Mouse (Mus musculus) testis, postnatal 14 days (tissue): ENCODE results near the gene AL732309.1.

Experiments
- DNase-seq: peaks from one replicate; pipeline ENCODE4 v3.0.0; 2021; ENCODE audit warnings: low spot score

Gene AL732309.1

DNA sequence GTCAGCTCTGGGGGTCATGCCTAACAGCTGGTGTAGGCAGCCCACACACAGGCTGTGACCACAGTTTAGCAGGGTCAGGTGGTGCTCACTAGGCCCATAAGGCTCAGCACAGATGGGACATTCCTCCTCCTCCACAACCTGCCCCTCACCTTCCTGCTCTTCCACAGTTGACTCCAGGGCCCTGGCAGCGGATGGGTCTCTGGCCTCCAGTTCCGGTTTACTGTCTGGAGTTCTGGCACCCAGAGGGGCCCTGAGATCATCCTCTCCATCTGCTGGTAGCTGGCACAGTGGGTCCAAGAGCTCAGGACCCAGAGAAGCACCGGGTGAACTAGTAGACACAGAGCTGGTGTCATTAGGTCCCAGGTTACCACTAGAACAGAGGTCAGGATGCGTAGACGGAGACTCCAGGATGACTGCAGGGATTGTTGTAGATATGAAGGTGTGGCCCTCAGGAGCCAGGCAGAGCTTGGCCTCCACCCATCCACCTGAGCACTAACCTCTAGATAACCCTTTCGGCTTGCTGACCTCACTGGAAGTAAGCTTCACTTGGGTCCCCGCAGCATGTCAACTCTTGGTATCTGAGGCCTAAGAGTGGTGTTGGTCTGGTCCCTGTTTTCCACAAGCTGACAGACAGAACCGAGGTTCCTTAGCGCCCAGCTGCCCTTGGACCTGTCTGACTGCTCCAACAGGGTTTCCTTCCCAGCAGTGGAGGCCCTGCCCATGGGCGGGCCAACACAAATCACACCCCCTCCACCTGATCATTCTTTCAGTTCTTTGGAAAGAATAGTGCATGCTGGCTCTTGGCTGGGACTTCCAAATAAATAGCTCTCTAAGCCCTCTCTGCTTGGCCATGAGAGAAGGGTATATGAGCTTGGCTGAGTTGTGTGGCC is at the start of gene AL732309.1:
Gene AL732309.1 (minus strand): TSS at position 681 of the 890 bp plus-strand sequence.
- no peak for DNase-seq

DNA sequence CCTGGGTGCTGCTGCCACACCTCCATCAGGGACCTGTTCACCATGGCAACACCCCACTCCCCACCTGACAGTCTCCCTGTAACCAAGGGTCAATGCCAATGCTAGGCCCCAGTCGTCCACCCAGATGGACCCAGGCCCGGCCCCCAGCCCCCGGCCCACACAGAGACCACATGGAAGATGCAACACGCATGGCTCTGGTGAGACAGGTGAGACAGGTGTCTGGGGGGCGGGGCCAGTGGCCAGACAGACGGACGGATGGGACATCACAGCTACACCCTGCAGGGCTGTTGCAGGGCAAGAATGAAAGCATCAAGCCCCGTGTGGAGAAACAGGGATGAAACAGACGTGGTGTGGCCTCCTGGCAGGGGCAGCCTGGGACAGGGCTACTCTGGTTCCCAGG is 47.0 kb upstream of the AL732309.1 start:
- no peak for DNase-seq

DNA sequence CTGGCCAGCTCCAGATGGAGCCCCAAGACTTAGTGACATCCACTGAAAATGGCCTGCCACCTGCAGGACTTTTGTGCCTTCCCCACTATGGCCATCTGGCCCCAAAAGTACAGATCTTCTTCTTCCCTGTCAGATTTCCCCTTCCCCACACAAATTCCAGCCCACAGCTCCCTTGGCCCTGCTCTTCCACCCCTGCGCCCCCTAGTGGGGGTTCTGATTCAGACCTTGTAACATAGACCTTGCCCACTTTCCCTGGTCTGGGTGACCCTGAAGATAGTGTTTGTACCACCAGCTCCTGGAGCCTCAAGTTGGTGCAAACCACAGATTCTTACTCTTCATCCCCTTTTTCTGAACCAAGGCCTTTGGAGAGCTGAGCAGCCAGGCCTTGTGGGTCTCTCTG is 46.2 kb upstream of the AL732309.1 start:
- peak; percentile 60 for DNase-seq

DNA sequence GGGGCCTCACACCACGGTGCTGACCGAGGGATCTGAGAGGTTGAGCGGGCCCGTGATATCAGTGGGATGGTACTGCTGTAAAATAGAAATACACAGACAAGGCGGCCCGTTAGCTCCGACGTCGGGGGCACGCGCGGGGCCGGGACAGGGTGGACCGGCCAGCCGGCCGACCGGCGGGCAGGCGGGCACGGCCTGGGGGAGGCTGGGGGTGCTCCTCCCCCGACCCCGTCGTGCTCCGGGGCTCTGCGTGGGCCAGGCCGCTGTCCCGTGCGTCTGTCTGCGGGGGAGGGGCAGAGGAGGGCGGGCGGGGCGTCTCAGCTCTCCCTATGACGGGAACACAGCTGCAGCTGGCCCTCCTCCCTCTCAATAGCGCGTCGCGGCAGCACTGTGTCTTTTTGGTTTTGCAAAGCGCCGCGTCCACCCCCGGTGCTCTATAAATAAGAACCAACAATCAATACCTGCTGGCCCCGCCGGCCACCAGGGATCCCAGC is 45.4 kb upstream of the AL732309.1 start:
- no peak for DNase-seq

DNA sequence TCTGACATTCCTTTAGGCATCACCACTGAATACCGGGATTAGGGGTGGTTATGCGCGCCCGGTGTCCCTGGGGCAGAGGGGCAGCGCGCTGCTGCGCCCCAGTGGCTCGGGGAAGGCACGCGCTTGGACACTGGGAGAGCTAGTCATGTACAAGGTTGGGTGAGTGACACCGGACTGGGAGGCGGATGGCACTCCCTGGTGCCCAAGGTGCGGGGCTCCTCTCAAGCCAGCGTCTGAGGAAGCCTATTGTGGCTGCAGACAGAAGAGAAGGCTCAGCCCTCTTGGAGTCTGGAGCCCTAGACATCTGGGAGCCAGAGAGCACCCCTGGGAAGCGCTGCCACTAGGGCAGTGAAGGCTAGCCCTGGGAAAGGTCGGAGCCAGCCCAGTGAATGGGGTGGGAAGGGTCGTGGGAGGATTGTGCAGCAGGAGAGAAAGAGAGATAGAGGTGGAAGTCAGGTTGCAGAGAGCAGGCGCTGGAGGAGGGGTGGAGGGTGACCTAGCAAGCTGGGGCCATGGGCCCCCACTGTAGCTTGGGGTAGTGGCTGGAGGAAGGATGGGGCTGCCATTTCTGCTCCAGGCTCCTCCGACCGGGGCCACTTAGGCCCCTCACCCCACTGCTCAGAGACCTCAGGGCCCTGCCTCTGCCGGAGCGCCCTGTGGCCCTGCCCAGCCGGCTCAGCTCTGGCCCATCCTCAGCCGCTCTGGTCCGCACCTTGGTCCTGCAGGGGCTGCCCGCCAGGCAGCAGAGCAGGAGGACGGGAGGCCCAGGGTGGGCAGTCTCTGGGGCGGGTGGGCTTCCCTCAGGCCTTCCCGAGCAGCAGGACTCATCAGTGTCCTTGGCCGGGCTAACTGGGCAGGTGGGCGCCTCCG is 44.8 kb upstream of the AL732309.1 start:
- DNase-seq: no peak

DNA sequence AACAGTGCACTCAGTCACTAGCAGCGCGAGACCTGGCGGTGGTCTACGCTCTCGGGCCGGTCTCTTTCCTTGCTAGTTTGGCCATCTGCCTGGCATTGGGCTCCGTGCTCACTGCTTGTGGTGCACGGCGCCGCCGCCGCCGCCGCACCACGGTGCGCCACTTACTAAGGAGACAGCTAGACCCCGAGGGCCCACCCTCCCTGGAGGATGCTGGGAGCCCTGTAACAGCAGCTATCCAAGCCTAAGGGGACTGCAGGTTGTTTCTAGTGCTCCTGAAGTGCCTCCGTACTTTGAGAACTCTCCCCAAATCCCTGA is 44.1 kb upstream of the AL732309.1 start:
- DNase-seq: no peak

DNA sequence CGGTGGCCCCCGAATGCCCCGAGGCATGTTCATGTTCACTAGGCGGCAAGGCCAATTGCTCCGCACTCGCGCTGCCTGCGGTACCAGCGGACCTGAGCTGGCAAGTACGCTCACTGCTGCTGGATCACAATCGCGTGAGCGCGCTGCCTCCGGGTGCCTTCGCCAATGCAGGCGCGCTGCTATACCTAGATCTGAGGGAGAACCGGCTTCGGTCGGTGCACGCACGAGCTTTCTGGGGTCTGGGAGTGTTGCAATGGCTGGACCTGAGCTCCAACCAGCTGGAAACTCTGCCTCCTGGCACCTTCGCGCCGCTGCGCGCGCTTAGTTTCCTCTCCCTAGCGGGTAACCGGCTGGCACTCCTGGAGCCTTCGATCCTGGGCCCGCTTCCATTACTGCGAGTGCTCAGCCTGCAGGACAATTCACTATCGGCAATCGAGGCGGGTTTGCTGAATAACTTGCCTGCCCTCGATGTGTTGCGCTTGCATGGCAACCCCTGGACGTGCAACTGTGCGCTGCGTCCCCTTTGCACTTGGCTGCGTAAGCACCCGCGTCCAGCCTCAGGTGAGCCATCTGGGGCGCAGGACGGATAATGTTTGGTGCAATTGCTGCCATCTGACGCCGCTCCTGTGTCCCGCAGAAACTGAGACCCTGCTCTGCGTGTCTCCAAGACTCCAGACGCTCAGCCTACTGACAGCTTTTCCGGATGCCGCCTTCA is 43.6 kb upstream of the AL732309.1 start:
- DNase-seq: no peak

DNA sequence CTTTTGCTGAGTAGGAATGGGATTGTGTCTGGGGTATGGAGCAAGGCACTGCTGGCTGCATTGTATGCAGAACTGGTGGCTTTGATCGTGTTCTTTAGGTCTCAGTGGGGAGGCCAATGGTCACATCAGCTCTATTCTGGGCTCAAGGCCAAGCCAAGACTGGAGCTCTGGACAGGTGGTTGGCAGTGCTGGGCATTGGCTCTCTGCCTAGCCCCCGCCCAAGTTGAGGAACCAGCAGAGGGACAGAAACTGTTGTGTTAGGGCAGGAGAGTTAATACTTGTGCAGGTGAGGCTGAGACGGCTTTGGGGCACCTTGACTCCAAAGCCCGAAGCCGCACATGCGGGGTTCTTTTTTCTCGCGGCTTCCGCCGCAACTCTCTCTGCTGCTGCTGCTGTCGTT is 43.0 kb upstream of the AL732309.1 start, which contains the start of gene Lrrc26:
Gene Lrrc26 (plus strand): TSS at position 265 of the 400 bp plus-strand sequence.
- DNase-seq: no peak

DNA sequence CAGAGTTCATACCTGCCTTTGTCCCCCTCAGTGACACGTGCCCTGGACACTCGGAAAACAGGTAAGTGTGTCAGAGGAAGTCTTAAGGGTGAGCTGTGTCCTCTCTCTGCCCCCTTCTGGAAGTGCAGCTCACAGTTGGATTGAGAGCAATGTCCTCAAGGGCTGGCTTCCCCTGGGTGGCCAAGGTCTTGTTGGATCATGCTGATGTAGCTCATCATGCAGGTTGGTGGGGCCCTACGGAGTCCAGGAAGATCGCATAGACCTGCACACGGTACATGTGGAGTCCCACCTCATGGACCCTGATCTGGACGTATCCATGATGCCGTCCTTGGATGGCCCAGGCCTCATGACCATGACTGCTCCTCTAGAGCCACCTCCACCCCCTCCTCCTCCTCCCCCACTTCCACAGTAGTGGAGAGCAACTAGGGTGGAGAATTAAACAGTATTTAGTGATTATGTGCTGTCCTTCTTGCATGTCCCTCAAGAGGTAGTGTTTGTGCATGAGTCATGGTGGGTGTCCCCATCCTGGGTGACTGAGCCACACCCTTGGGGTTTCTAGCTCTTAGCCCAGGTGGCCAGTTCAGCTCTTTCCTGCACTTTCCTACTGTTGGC is 42.2 kb upstream of the AL732309.1 start:
- no peak for DNase-seq

DNA sequence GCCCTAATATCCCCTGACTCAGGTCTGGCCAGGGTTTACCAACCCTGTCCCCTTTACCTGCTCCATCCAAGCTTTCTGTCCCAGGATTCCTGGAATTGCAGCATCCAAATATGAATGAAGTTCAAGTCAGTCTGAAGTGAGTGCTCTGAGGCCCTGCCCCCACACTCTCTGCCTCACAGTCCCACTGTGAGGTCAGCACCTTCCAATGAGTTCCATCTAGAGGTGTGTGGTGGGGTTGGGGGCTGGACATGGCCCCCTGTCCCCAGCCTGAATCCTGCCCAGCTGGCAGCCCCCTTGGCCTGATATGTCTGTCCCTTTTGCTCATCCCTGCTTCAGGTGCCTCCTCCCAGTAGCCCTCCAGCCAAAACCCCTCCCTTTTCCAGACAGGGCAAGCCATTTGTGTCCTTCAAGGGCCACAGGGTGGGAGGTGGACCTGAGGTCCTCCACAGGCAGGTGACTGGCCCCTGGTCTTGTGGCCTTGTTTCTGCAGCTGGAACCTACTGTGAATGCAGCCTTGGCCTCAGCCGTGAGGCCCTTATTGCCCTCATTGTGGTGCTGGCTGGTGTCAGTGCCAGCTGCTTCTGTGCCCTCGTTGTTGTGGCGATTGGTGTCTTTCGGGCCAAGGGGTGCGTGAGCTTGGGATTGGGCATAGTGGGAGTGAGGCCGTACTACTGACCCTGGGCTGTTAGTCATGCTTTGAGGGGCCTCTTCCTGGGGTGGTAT is 41.4 kb upstream of the AL732309.1 start, which contains the start of gene Tmem210:
Gene Tmem210 (plus strand): TSS at position 219 of the 723 bp plus-strand sequence.
- DNase-seq: no peak

DNA sequence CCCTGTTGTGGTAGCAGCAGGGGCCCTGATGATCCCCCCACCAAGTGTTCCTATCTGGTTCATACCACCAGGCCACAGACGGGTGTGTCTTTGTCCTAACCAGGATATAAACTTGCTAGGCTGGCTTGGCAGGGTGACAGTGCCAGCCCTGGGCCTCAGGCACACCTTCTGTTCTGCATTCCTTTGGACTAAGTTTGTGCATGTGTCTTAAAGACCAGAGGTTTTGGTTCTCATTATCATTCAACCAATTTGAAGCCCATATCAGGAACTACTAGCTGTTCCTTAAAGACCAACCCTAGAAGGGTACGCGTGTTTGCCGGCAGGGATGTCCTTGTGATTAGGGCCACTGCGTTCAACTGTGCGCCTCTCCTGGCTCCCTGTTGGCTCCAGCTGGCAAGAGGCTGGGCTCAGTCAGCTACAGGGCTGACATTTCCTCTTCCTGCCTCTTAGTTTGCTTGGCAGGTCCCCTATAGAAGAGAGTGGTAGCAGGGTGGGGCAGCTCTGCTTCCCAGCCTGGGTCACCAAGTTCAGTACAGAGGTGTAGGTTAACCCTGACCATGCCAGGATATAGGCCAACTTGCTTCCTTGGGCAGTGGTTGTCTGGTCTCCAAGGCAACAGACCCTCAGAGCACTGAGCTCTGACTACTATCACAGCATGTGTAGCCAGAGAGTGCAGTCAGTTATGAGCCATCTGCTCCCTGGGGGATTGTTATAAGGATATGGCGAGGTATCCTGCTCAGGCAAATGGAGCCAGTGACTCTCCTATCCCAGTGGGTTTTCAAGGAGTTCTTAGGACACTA is 40.4 kb upstream of the AL732309.1 start:
- peak; percentile 14 for DNase-seq

DNA sequence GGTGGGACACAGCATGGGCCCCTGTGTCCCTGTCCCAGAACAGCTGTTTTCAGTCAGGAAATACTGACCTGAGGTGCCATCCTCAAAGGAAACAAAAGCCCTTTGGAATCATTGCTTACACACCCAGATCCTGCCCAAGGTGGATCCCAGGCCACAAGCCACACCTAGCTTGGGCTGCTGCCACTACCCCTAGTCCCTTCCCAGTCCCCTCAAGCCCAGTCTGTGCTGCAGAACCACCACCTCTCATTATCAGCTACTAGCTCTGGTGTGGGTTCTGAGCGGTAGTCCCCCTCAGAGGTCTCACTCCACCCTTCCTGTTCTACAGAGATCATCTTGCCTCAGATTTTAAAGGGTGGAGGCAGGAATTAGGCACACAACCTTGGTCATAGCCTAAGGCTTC is 39.7 kb upstream of the AL732309.1 start:
- DNase-seq: no peak

DNA sequence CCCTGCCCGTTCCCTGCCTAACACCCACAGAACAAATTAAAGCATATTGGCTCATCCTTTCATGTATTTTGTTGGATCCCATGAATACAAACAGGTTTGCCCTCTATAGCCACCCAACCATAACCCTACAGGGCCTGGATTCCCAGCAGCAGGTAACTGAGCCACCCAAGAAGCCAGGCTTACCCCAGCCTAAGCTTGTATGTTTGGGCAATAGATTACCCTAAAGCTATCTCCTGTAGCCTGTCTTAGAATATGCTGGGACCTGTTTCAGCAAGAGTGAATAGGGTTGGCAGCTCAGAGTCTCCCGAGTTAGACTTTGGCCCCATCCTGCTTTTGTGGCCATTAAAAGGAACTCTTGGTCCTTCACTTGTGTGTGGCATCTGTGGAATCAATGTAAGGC is 38.9 kb upstream of the AL732309.1 start:
- DNase-seq: no peak

DNA sequence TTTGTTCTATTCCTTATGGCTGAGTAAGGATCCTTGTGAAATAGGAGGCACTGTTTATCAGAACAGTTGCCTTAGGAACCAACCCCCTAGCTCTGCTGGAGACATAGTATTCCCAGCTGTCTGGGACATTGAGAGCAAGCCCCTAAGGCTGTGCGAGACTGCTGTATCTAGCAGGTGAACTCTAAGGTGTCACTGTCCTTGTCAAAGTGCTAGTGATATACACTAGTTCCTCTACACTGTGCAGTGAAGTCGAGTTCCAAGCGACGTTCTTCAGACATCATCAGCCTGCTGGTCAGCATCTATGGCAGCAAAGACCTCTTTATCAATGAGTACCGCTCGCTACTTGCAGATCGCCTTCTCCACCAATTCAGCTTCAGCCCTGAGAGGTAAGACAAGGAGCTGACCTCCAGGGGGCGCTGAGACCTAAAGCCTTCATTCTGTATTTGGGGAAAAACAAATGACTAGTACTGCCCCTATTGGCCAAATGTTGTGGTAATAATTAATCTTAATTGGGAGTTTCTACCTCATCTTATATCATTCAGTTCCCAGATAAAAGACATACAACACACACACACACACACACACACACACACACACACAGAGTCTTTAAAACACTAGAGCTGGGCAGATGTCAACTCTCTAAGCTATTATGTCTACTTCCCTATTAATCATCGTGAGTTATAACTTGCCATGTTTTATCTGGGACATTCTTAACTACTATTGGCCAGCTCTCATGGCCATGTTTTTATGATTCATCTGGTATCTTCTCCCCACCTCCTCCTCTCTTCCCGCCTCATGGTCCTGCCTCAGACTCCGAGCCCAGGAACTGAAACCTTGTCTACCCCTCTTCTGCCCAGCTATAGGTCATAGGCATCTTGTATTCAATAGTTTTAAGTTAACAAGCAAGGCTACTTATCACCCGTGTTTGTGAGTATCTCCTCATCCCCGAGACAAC is 32.5 kb upstream of the AL732309.1 start:
- no peak for DNase-seq

DNA sequence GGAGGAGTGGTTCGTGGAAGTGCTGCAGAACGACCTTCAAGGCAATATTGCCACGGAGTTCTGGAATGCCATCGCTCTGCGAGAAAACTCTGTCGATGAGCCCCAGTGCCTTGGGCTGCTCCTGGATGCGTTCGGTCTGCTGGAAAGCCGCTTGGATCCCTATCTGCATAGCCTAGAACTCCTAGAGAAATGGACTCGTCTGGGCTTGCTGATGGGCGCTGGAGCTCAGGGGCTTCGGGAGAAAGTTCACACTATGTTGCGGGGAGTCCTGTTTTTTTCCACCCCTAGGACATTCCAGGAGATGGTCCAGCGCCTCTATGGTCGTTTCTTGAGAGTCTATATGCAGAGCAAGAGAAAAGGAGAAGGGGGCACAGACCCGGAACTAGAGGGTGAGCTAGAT is 26.3 kb upstream of the AL732309.1 start:
- DNase-seq: no peak

DNA sequence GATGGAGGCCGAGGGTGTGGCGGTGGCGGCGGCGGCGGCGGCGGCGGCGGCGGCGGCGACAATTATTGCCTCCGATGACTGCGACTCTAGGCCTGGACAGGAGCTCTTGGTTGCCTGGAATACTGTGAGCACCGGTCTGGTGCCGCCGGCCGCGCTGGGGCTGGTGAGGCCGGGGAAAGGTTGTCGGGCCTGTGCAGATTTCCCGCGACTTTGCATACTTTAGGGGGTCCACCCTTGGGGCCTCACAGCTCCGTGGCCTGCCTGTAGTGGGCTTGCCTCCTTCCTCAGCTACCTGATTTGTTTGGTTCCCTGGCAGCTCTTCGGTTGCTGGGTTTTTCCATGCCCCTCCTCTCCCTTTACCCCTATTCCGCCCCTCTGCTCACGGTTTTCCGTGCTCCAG is 25.9 kb upstream of the AL732309.1 start:
- DNase-seq: no peak

DNA sequence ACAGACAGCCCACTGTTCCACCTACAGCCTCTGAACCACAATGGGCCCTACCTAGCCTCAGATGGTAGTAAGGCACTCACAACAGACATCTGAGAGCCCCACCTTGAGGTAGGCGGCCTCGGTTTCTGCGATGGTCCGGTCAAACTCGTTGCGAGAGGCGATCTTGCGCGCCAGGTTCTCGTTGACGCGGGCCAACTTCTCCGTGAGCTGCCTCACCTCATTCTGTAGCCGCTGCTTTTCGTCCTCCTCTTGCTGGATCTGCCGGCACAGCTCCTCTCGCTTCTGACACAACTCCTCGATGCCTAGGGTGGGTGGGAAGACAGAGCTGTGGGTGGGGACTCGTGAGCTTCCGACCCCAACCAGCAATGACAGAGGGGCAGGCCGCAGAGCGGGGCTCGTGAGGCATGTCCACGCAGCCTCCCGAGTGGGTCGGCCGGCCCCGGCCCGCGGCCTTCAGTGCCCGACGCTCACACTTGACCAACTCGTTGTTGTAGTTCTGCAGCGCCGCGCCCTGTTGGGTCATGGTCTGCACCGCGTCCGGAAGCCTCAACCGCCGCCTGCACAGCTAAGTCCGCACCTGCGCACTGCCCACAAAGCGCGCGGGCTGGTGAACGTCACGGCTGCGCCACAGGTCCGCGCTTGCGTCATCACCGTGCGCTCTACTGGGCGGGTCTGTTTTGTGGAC is 25.3 kb upstream of the AL732309.1 start, which contains the start of the genes Ssna1 and Anapc2:
Gene Ssna1 (minus strand): TSS at position 612 of the 685 bp plus-strand sequence.
Gene Anapc2 (plus strand): TSS at position 652 of the 685 bp plus-strand sequence.
- DNase-seq: peak; percentile 96

DNA sequence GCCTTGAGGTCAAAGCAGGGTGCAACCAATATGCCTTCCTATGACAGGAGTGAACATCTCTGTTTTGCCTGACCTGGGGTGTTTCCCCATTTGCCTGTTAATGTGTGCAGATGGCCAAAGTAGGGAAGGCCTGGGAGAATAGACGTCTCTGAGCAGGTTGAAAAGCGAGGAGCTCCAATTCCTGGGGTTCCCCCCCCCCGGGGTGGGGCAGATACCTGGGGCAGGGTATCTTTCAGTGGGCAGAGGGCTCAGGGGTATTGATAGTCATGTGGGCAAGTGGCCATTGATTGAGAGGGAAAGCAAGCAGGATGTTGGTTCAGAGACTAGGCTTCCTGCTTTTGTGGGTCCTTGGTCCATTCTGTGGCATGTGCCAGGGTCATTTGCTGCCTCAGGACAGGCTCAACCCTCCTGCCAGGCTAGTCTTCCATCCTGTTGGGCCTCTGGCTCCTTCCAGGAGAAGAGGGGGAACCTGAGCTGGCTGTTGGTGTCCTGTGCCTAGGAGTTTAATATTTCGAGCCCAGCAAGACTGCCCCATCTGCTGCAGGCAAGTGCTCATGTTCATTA is 21.2 kb upstream of the AL732309.1 start:
- DNase-seq: no peak
